Mouse (Mus musculus): ENCODE measurements around the gene Gm4884. TPM values are rescaled to one million over a fixed set of nuclear protein-coding genes. Genes with fewer than 3 reads are reported as not detected.
"Not testable (repeated sequence)": the region's sequence is repeated elsewhere in the genome, so short reads cannot be mapped to it uniquely, and the experiment has no call there.

Gene Gm4884
- not detected in 2 replicates for polyA plus RNA-seq (2015; fragmentation: Nextera tagmentation; extraction: Ambion mirVana)

DNA sequence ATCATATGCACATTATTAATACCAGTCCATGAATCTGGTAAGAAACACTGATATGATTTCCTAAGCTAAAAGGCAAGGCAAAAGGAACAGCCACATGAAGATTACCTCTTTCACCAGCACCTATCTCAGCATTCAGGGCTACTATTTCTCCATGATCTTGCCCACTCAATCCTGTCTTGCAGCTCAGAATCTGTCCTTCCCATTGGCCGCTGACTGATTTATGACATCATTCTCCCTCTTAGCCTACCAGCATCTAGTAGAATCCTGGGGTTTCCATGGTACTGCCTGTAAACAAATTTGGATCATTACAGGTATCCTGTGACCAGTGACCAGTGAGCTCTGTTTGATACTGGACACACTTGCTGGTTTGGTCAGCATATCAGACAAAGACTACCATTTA lies at the start of gene Gm4884:
Gene Gm4884, plus strand, starts transcription at position 301 of the 400 bp plus-strand sequence.
- not testable (repeated sequence) for H3K27me3 ChIP-seq (replicated peaks); H3K4me2 ChIP-seq (replicated peaks); ATAC-seq; H3K9ac ChIP-seq; H3K9me3 ChIP-seq; H3K36me3 ChIP-seq; H3K4me3 ChIP-seq (replicated peaks); H3K4me1 ChIP-seq (replicated peaks); H3K27ac ChIP-seq
- 91% methylated on average over 1 of the region's 1 CpGs for WGBS

DNA sequence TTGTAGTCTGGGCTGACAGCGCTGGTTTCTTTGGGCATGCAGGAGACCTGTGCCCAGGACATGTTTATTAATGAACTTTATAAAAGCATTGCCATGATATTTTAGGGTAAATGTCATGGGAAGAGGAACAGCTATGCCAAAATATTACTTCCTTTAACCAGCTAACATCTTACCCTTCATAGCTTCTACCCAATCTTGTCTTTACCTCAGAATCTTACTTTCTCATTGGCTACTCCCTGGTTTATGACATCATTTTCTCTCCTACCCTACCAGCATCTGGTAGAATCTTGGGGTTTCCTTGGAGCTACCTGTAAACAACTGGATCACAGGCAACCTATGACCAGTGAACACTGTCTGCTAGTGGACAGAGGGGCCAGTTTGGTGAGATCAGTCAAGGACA lies 45.3 kb upstream of the Gm4884 start, which contains the start of gene 4930433I11Rik:
Gene 4930433I11Rik, plus strand, starts transcription at position 301 of the 400 bp plus-strand sequence.
- no peak for ATAC-seq
- H3K4me1 ChIP-seq (replicated peaks) = no peaks in the 10 kb centered on the region
- no peak within 1 kb of the TSS for H3K4me2 ChIP-seq (replicated peaks)
- H3K27ac ChIP-seq = no peak within 1 kb of the TSS
- 87% methylated on average over 1 of the region's 1 CpGs for WGBS
- H3K4me3 ChIP-seq (replicated peaks) = no peak within 1 kb of the TSS
- no peaks in the 10 kb centered on the region for H3K36me3 ChIP-seq
- no peaks in the 10 kb centered on the region for H3K27me3 ChIP-seq (replicated peaks)
- H3K9ac ChIP-seq = no peak within 1 kb of the TSS
- H3K9me3 ChIP-seq = no peaks in the 10 kb centered on the region

DNA sequence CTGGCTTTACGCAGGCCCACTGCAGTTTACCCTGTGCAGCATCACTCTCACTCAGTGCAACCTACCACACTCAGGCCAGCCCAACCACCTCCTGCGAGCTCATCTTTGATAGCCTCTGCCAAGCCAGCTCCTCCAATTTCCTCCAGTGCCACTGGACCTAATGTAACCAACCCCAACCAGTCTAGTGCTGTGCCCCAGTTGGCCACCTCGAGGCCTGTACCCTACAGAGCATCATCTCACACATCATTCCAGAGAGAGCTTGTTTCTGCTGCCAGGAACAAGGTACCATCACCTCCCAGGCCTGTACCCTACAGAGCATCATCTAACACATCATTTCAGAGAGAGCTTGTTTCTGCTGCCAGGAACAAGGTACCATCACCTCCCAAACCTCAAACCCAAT lies 11.5 kb downstream of the Gm4884 start:
- H3K4me3 ChIP-seq (replicated peaks); H3K9me3 ChIP-seq; H3K27ac ChIP-seq; H3K4me1 ChIP-seq (replicated peaks); ATAC-seq; H3K9ac ChIP-seq; H3K27me3 ChIP-seq (replicated peaks); H3K36me3 ChIP-seq; H3K4me2 ChIP-seq (replicated peaks): not testable (repeated sequence)
- WGBS = 69% methylated on average over 3 of the region's 3 CpGs

Other genes starting within 250 kb of the Gm4884 start
- 0.49 and 0.75 TPM in 2 replicates for gene Vstm2b, start 134.4 kb upstream of the Gm4884 start, polyA plus RNA-seq (2015; fragmentation: Nextera tagmentation; extraction: Ambion mirVana)
- not detected in 2 replicates for gene 4930433I11Rik, start 45.2 kb upstream of the Gm4884 start, polyA plus RNA-seq (2015; fragmentation: Nextera tagmentation; extraction: Ambion mirVana)
- gene Gm5592, start 121.1 kb downstream of the Gm4884 start, polyA plus RNA-seq (2015; fragmentation: Nextera tagmentation; extraction: Ambion mirVana) = not detected in 2 replicates